Comparison of ENCODE assay signal across 9 mouse cellular contexts in genomic region chr4:66370557-66371071, GRCm38 (mm10). TPM values are rescaled to one million over a fixed set of nuclear protein-coding genes. Genes with fewer than 3 reads are reported as not detected.
DNase-seq lines count a peak whose midpoint lies in the region; ATAC-seq and TF ChIP-seq lines count a peak whose summit lies in the region.
"Had no signal": no experiment of that assay in that cellular context is flagged by ENCODE, and none has a peak within 500 bp of the region (broad histone marks: within the 10 kb centered on the region; RNA-seq: fewer than 3 reads in every experiment).

No protein-coding gene starts in this region.

- no peak for TF ChIP-seq CTCF in thymus, adult 2 months (IDR thresholded peaks at IDR 0.05; ENCODE audit: borderline replicate concordance, control insufficient read depth, extremely low read depth, insufficient read depth, low read length, poor library complexity)

- no peaks in the 10 kb centered on the region for H3K36me3 ChIP-seq in kidney, embryonic 14.5 days (ENCODE audit: control insufficient read depth, insufficient read depth, low read length)
- H3K36me3 ChIP-seq in kidney, embryonic 15.5 days = no peaks in the 10 kb centered on the region
- H3K36me3 ChIP-seq in thymus, adult 2 months (ENCODE audit: control insufficient read depth, insufficient read depth, low read length) = no peaks in the 10 kb centered on the region

- H3K4me1 ChIP-seq in kidney, embryonic 14.5 days (ENCODE audit: control insufficient read depth, insufficient read depth, low read length) = no peaks in the 10 kb centered on the region
- H3K4me1 ChIP-seq in kidney, embryonic 15.5 days = peaks cover 6% of the 10 kb centered on the region; the same call in 1 of the 2 replicates
- no peaks in the 10 kb centered on the region for H3K4me1 ChIP-seq in thymus, adult 2 months (replicated peaks; ENCODE audit: control insufficient read depth, insufficient read depth, low read length)

- TF ChIP-seq POLR2A in thymus, adult 2 months (IDR thresholded peaks at IDR 0.05; ENCODE audit: control insufficient read depth, extremely low read depth, insufficient read depth, low read length, poor library complexity) = no peak

- no peak overlapping the region for H3K4me3 ChIP-seq in kidney, embryonic 14.5 days (ENCODE audit: low read length)
- H3K4me3 ChIP-seq in kidney, embryonic 15.5 days (replicated peaks) = no peak overlapping the region
- H3K4me3 ChIP-seq in thymus, adult 2 months (ENCODE audit: control insufficient read depth, insufficient read depth, low read length) = no peak overlapping the region

- WGBS in kidney, embryonic 14.5 days = 56% methylated on average over 3 of the region's 3 CpGs
- 55% methylated on average over 3 of the region's 3 CpGs for WGBS in kidney, embryonic 15.5 days
- 71% methylated on average over 3 of the region's 3 CpGs for WGBS in thymus, adult 2 months

- 0 out of 2 replicates have a peak, but pooled peaks have one; percentile 55 for ATAC-seq in kidney, embryonic 14.5 days (ENCODE audit: low FRiP score, low TSS enrichment)
- peak; percentile 66; the same call in 1 of the 2 replicates for ATAC-seq in kidney, embryonic 15.5 days (replicated peaks; ENCODE audit: low FRiP score)
- no peak for ATAC-seq in megakaryocyte progenitor cell, adult 5-6 weeks (replicated peaks; ENCODE audit: poor library complexity)
- ATAC-seq: Patski had no signal

- H3K4me2 ChIP-seq in kidney, embryonic 14.5 days (replicated peaks; ENCODE audit: low read depth, low read length) = no peak overlapping the region
- no peak overlapping the region for H3K4me2 ChIP-seq in kidney, embryonic 15.5 days

- no peaks in the 10 kb centered on the region for H3K27me3 ChIP-seq in kidney, embryonic 14.5 days (ENCODE audit: control insufficient read depth, insufficient read depth, low read length)
- no peaks in the 10 kb centered on the region for H3K27me3 ChIP-seq in kidney, embryonic 15.5 days
- H3K27me3 ChIP-seq in thymus, adult 2 months (ENCODE audit: control insufficient read depth, insufficient read depth, low read length) = no peaks in the 10 kb centered on the region
- H3K27me3 ChIP-seq: Patski had no signal

- no peaks in the 10 kb centered on the region for H3K9me3 ChIP-seq in kidney, embryonic 14.5 days (ENCODE audit: control insufficient read depth, low read length)
- no peaks in the 10 kb centered on the region for H3K9me3 ChIP-seq in kidney, embryonic 15.5 days (replicated peaks)

- no peak overlapping the region for H3K27ac ChIP-seq in kidney, embryonic 14.5 days (ENCODE audit: low read depth, low read length)
- H3K27ac ChIP-seq in kidney, embryonic 15.5 days = 0 out of 2 replicates have a peak overlapping the region, but pooled peaks have one; percentile 9
- no peak overlapping the region for H3K27ac ChIP-seq in thymus, adult 2 months (ENCODE audit: control insufficient read depth, insufficient read depth, low read length)

- H3K9ac ChIP-seq in kidney, embryonic 14.5 days (ENCODE audit: low read depth, low read length) = no peak overlapping the region
- H3K9ac ChIP-seq in kidney, embryonic 15.5 days = no peak overlapping the region

- no peak for DNase-seq in kidney, adult 18-20 months
- DNase-seq in cerebellum, adult 9-10 months = peak; percentile 68
- peak; percentile 52 to 57 for DNase-seq in lung, postnatal 4 days
- DNase-seq in T-cell, adult 2 months (ENCODE audit: low spot score) = no peak
- no peak for DNase-seq in thymus, adult 2 months

RNA-seq across cellular contexts. Expression of gene Astn2, which starts 33.8 kb away (rescaled TPM):
- polyA plus RNA-seq in kidney, embryonic 14.5 days (2014; fragmentation: Nextera tagmentation; extraction: Ambion mirVana) = 0.60 and 0.67 TPM in 2 replicates
- polyA plus RNA-seq in kidney, embryonic 15.5 days (2015; fragmentation: Nextera tagmentation; extraction: Ambion mirVana) = 0.58 and 0.70 TPM in 2 replicates
- 0.38 and 0.65 TPM in 2 replicates for polyA plus RNA-seq in thymus, adult 2 months (2012; rRNA removed)
- total RNA-seq in megakaryocyte progenitor cell, adult 5-6 weeks (2015) = not detected in 2 replicates
- total RNA-seq in megakaryocyte progenitor cell, adult 5-6 weeks (2017) = not detected in 2 replicates

Comparison
In these comparisons a context has a peak if more than half of its experiments do, and no peak if none do; other contexts are left out.
1. DNase-seq: peak in cerebellum, adult 9-10 months (single experiment) and lung, postnatal 4 days (2 of 2); none in kidney, adult 18-20 months (single experiment), T-cell, adult 2 months (single experiment) and thymus, adult 2 months (single experiment).